Mouse (Mus musculus): ENCODE measurements around the gene Ccnl1. TPM values are rescaled to one million over a fixed set of nuclear protein-coding genes. Genes with fewer than 3 reads are reported as not detected.

Gene Ccnl1
- polyA plus RNA-seq, 1 experiment from 2014 or later = 49.9 TPM

- Histone ChIP-seq H3K27me3 (no peaks in the 10 kb centered on the region), H3K36me3 (no peaks in the 10 kb centered on the region), H3K4me1 (replicated peaks) (peaks cover 19% of the 10 kb centered on the region), H3K4me2 (no peak overlapping the region), H3K9me3 (replicated peaks) (no peaks in the 10 kb centered on the region), H3K27ac (no peak overlapping the region), H3K9ac (no peak overlapping the region), H3K4me3 (replicated peaks) (no peak overlapping the region)
- ATAC-seq (ENCODE audit: low read depth) (no peak), DNase-seq (no peak)
- WGBS (ENCODE audit: insufficient replicate concordance) = 70% methylated on average over 4 of the region's 4 CpGs
Observed at GRCm38 (mm10) chr3:65933726-65934125, 24.3 kb downstream of the Ccnl1 start.

- 76% methylated on average over 7 of the region's 7 CpGs for WGBS (ENCODE audit: insufficient replicate concordance)
- ATAC-seq (ENCODE audit: low read depth) (no peak), DNase-seq (no peak)
- no peak overlapping the region for H3K4me3 ChIP-seq (replicated peaks)
- no peak overlapping the region for H3K27ac ChIP-seq
- no peaks in the 10 kb centered on the region for H3K36me3 ChIP-seq
- no peaks in the 10 kb centered on the region for H3K27me3 ChIP-seq
- H3K9ac ChIP-seq = no peak overlapping the region
- H3K4me2 ChIP-seq = no peak overlapping the region
- H3K4me1 ChIP-seq (replicated peaks) = peaks cover 24% of the 10 kb centered on the region
- no peaks in the 10 kb centered on the region for H3K9me3 ChIP-seq (replicated peaks)
Observed at GRCm38 (mm10) chr3:65931542-65931941, 26.5 kb downstream of the Ccnl1 start.

DNA sequence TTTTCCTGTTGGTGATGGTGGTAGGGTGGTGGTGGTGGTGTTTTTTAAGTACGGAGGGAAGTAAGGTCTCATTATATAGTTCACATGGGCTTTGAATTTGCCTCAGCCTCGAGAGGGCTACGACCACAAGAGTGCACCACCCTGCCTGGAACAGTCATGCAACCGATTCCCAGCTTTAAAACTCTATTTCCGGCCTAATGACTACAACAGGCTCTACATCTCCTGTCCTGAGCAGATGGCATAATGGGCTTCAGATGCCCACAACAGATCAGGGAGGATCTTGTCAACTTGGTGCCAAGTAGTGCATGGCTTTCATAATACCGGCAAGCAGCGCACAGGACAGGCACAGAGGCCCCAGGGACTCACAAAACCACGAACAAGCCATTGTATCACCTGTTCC lies 27.4 kb downstream of the Ccnl1 start:
- H3K4me1 ChIP-seq (replicated peaks) = peaks cover 25% of the 10 kb centered on the region
- no peak overlapping the region for H3K4me3 ChIP-seq (replicated peaks)
- WGBS (ENCODE audit: insufficient replicate concordance) = 34% methylated on average over 8 of the region's 8 CpGs
- no peak for ATAC-seq (ENCODE audit: low read depth)
- H3K9ac ChIP-seq = no peak overlapping the region
- H3K9me3 ChIP-seq (replicated peaks) = no peaks in the 10 kb centered on the region
- no peak overlapping the region for H3K4me2 ChIP-seq
- no peak overlapping the region for H3K27ac ChIP-seq
- no peaks in the 10 kb centered on the region for H3K36me3 ChIP-seq
- no peaks in the 10 kb centered on the region for H3K27me3 ChIP-seq
- no peak for DNase-seq

DNA sequence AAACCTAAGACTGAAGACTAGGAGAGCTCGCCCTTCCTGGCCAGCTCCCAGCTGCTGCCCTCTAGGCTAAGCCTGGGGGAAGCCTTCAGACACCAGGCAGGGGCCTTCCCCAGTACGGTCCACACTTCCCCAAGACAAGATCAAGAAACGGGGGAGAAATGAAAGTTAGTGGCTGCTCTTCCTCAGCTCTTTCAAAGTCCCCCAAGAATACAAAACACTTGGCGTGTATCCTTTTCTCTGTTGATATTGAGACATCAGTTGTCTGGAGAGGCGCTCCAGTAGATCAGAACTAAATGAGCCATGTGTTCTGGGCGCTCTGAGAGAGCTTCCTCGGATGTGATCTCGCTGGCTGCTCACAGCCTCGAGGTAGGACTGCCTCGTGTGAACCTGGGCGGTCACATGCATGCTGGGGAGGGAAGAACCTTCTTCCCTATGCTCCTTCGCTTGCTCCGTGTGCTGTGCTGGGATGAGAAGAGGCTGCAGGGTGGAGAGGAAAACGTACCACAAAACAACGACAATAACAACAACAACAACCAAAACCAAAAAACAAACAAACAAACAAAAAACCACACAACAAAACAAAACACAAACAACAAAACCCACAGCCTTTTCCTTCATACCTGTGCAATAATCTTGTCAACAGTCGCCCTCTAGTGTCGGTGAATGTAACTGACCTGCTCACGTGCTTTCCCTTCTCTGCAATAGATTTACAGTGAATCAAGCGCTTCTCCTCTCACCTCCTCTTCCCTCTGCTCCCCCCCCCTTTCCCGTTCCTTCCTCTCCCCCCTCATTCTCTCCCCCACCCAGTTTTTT lies 28.0 kb downstream of the Ccnl1 start:
- Histone ChIP-seq H3K27me3 (no peaks in the 10 kb centered on the region), H3K4me3 (replicated peaks) (peak overlapping the region; percentile 22; the same call in 1 of the 2 replicates), H3K4me1 (replicated peaks) (peaks cover 32% of the 10 kb centered on the region), H3K9ac (peak overlapping the region; percentile 41; the same call in 1 of the 2 replicates), H3K9me3 (replicated peaks) (no peaks in the 10 kb centered on the region), H3K4me2 (peak overlapping the region; percentile 47), H3K36me3 (no peaks in the 10 kb centered on the region), H3K27ac (no peak overlapping the region)
- WGBS (ENCODE audit: insufficient replicate concordance) = 20% methylated on average over 20 of the region's 20 CpGs
- ATAC-seq (ENCODE audit: low read depth) (peak; percentile 65), DNase-seq (peak; percentile 43)

- peak; percentile 56 for DNase-seq
- peak overlapping the region; percentile 22; the same call in 1 of the 2 replicates for H3K4me3 ChIP-seq (replicated peaks)
- 6% methylated on average over 10 of the region's 10 CpGs for WGBS (ENCODE audit: insufficient replicate concordance)
- H3K9me3 ChIP-seq (replicated peaks) = no peaks in the 10 kb centered on the region
- no peaks in the 10 kb centered on the region for H3K27me3 ChIP-seq
- ATAC-seq (ENCODE audit: low read depth) = peak; percentile 68
- H3K9ac ChIP-seq = peak overlapping the region; percentile 41; the same call in 1 of the 2 replicates
- no peak overlapping the region for H3K27ac ChIP-seq
- no peaks in the 10 kb centered on the region for H3K36me3 ChIP-seq
- peak overlapping the region; percentile 47 for H3K4me2 ChIP-seq
- peaks cover 36% of the 10 kb centered on the region for H3K4me1 ChIP-seq (replicated peaks)
Observed at GRCm38 (mm10) chr3:65929304-65929783, 28.7 kb downstream of the Ccnl1 start.

DNA sequence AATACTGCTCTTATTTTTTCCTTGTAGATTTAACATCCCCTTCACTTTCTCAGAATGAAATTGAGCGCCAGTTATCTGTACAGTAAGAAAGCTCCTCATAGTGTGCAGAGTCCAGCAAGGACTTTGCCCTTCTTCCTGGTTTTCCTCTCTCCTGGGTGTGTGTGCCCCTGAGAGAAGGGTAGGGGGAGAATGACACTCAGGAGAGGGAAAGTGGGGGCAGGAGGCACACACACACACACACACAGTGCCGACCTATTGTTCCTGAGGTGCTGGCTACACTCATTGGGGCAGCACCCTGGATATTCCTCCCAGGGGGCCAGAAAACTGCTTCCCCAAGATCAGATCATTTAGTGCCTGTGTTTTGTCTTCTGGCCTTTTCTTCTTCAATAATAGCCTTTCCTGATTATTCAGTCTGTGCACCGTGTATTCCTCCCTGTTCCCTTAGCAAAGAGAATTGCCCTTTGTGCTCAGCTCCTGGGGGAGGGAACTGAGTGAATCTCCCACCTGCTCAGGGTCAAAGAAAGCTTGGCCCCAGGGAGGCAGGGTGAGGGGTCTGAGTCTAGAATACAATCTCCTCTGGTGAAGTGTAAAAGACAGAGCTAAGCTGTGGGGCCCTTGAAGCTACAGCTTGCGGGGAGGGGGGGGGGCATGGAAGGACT lies 29.3 kb downstream of the Ccnl1 start:
- no peak for ATAC-seq (ENCODE audit: low read depth)
- H3K4me3 ChIP-seq (replicated peaks) = no peak overlapping the region
- H3K4me2 ChIP-seq = peak overlapping the region; percentile 47; the same call in 1 of the 2 replicates
- no peaks in the 10 kb centered on the region for H3K9me3 ChIP-seq (replicated peaks)
- H3K27ac ChIP-seq = no peak overlapping the region
- no peak overlapping the region for H3K9ac ChIP-seq
- DNase-seq = no peak
- peaks cover 36% of the 10 kb centered on the region for H3K4me1 ChIP-seq (replicated peaks)
- H3K27me3 ChIP-seq = no peaks in the 10 kb centered on the region
- H3K36me3 ChIP-seq = no peaks in the 10 kb centered on the region
- WGBS (ENCODE audit: insufficient replicate concordance) = 66% methylated on average over 4 of the region's 4 CpGs

DNA sequence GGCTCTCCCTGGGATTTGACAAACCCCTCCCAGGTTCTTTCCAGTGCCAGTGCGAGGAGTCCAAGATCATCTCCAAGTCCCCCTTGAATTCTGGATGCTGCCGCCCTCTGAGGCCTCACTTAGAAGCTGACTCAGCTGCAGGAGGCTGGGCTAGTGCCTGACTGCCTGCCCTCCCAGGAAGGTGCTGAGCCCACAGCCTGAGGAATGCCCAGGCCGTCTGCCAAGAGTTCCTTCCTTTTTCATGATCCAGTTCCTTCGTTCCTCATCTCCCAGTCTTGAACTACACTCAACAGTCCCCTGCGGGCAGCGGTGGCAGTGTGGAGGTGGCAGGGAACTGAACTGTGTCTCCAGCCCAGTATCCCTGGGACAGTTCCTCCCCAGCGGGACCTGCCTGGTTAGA lies 30.4 kb downstream of the Ccnl1 start:
- no peak overlapping the region for H3K4me3 ChIP-seq (replicated peaks)
- H3K27me3 ChIP-seq = no peaks in the 10 kb centered on the region
- no peaks in the 10 kb centered on the region for H3K36me3 ChIP-seq
- H3K27ac ChIP-seq = no peak overlapping the region
- no peaks in the 10 kb centered on the region for H3K9me3 ChIP-seq (replicated peaks)
- ATAC-seq (ENCODE audit: low read depth) (no peak), DNase-seq (no peak)
- H3K9ac ChIP-seq = no peak overlapping the region
- H3K4me1 ChIP-seq (replicated peaks) = peaks cover 36% of the 10 kb centered on the region
- H3K4me2 ChIP-seq = no peak overlapping the region
- WGBS (ENCODE audit: insufficient replicate concordance) = 58% methylated on average over 7 of the region's 7 CpGs

GRCm38 (mm10) chr3:65927101-65927501 lies 30.9 kb downstream of the Ccnl1 start:
- Histone ChIP-seq H3K36me3 (no peaks in the 10 kb centered on the region), H3K4me3 (replicated peaks) (no peak overlapping the region), H3K9ac (no peak overlapping the region), H3K4me2 (no peak overlapping the region), H3K9me3 (replicated peaks) (no peaks in the 10 kb centered on the region), H3K27me3 (no peaks in the 10 kb centered on the region), H3K27ac (no peak overlapping the region), H3K4me1 (replicated peaks) (peaks cover 36% of the 10 kb centered on the region)
- DNase-seq = no peak
- 63% methylated on average over 4 of the region's 4 CpGs for WGBS (ENCODE audit: insufficient replicate concordance)
- ATAC-seq (ENCODE audit: low read depth) = no peak

DNA sequence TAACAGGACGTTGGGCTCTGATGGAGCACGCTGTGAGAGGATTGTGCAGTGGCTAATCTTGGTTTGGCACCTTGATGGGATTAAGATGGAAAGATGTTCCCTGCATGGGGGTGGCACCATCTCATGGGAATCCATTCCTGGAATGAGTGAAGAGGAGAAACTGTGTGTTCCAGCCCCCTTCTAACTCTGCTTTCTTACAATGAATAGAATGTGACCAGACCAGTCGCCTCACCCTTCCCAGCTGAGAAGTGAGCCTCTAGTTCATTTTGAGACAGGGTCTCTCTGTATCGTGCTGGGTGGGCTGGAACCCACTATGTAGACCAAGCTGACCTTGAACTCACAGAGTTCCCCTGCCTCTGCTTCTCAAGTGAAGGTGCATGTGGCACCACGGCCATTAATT lies 31.6 kb downstream of the Ccnl1 start:
- H3K9ac ChIP-seq = no peak overlapping the region
- DNase-seq (no peak), ATAC-seq (ENCODE audit: low read depth) (no peak)
- H3K9me3 ChIP-seq (replicated peaks) = no peaks in the 10 kb centered on the region
- H3K27ac ChIP-seq = no peak overlapping the region
- 62% methylated on average over 5 of the region's 5 CpGs for WGBS (ENCODE audit: insufficient replicate concordance)
- no peak overlapping the region for H3K4me2 ChIP-seq
- no peaks in the 10 kb centered on the region for H3K36me3 ChIP-seq
- H3K27me3 ChIP-seq = no peaks in the 10 kb centered on the region
- H3K4me1 ChIP-seq (replicated peaks) = peaks cover 36% of the 10 kb centered on the region
- H3K4me3 ChIP-seq (replicated peaks) = no peak overlapping the region

- DNase-seq (peak; percentile 15), ATAC-seq (ENCODE audit: low read depth) (peak; percentile 65)
- Histone ChIP-seq H3K4me1 (replicated peaks) (peaks cover 32% of the 10 kb centered on the region), H3K4me3 (replicated peaks) (no peak overlapping the region), H3K4me2 (no peak overlapping the region), H3K36me3 (no peaks in the 10 kb centered on the region), H3K9me3 (replicated peaks) (no peaks in the 10 kb centered on the region), H3K27ac (no peak overlapping the region), H3K9ac (no peak overlapping the region), H3K27me3 (no peaks in the 10 kb centered on the region)
- 64% methylated on average over 5 of the region's 5 CpGs for WGBS (ENCODE audit: insufficient replicate concordance)
Observed at GRCm38 (mm10) chr3:65925058-65925740, 32.9 kb downstream of the Ccnl1 start.

DNA sequence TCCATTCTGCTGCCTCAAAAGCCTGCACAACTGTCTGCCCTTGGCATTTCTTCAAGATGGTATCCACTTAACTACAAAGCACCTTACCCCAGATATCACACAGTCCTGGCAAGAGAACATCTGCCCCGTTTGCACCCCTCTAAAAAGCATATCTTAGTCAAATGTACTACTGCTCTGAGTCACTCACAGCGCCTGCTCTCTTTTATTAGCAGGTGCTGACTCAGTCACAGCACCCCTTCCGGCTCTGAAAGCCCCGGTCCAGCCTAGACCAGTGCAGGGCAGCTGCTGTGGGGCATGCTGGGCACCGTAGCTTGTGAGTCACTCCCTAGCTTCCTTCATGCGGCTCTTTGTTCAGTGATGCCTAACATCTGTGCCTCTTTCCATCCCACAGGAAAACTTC lies 35.6 kb downstream of the Ccnl1 start:
- Histone ChIP-seq H3K9ac (no peak overlapping the region), H3K4me1 (replicated peaks) (peaks cover 12% of the 10 kb centered on the region), H3K4me3 (replicated peaks) (no peak overlapping the region), H3K27ac (no peak overlapping the region), H3K36me3 (no peaks in the 10 kb centered on the region), H3K27me3 (no peaks in the 10 kb centered on the region), H3K4me2 (no peak overlapping the region), H3K9me3 (replicated peaks) (no peaks in the 10 kb centered on the region)
- ATAC-seq (ENCODE audit: low read depth) (no peak), DNase-seq (no peak)
- WGBS (ENCODE audit: insufficient replicate concordance) = 60% methylated on average over 6 of the region's 6 CpGs

Measured in liver, embryonic 13.5 days (tissue).